Comparison of ENCODE assay signal across 9 mouse cellular contexts in the genomic region with DNA sequence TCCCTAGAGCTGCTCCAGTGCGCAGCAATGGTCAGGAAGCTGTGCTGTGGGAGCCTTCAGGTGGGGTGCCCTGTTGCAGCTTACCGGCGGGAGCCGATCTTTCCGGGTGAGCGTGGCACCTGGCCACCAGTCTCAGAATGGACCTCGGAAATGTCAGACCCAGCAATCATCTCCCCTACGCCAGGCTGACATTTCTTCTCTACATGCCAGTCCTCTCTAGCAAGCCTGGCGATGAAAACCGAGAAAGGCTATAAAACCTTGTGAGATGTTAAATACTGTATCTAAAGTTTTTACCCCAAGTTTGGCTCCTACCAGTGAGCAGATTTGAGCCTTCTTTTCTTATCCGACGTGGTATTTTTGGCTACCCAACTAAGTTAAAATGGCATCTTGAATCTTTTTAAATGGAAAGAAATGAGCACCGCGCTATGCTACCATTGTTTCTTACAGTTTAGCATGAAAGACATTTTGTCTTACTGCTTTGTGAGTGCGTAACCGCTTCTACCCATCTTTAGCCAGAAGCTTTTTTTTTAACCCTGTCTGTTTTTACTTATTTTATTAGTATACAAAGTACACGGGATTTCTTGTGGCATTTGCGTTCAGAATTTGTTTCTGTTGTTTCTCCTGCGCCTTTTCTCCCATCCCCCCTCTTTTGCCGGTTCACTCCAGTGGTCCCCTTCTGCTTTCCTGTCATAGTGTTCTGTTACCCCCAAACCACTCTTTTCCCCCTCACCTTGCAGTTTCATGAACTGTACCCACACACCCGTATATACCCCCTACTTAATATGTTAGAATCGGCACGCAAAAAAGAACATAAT. TPM values are rescaled to one million over a fixed set of nuclear protein-coding genes. Genes with fewer than 3 reads are reported as not detected.
DNase-seq lines count a peak whose midpoint lies in the region; ATAC-seq lines count a peak whose summit lies in the region.
"Had no signal": no experiment of that assay in that cellular context is flagged by ENCODE, and none has a peak within 500 bp of the region (broad histone marks: within the 10 kb centered on the region; RNA-seq: fewer than 3 reads in every experiment).

No protein-coding gene starts in this region.

- H3K9ac ChIP-seq in kidney, embryonic 16.5 days (replicated peaks; ENCODE audit: low read length), result peak overlapping the region; percentile 83
- peak overlapping the region; percentile 66 for H3K9ac ChIP-seq in hindbrain, embryonic 11.5 days (ENCODE audit: low read depth, low read length)
- peak overlapping the region; percentile 64 for H3K9ac ChIP-seq in midbrain, embryonic 14.5 days (replicated peaks; ENCODE audit: low read length)

- H3K27ac ChIP-seq in kidney, embryonic 16.5 days (ENCODE audit: low read length), result peak overlapping the region; percentile 94
- H3K27ac ChIP-seq in hindbrain, embryonic 11.5 days (ENCODE audit: low read depth, low read length), result peak overlapping the region; percentile 78
- H3K27ac ChIP-seq in midbrain, embryonic 14.5 days (replicated peaks; ENCODE audit: low read depth, low read length), result peak overlapping the region; percentile 91

- WGBS in kidney, embryonic 16.5 days, result 11% methylated on average over 23 of the region's 23 CpGs
- WGBS in hindbrain, embryonic 11.5 days, result 13% methylated on average over 23 of the region's 23 CpGs
- WGBS in midbrain, embryonic 14.5 days, result 12% methylated on average over 23 of the region's 23 CpGs

- no peaks in the 10 kb centered on the region for H3K9me3 ChIP-seq in kidney, embryonic 16.5 days (ENCODE audit: low read length)
- H3K9me3 ChIP-seq in hindbrain, embryonic 11.5 days (ENCODE audit: control insufficient read depth, low read length), result no peaks in the 10 kb centered on the region
- H3K9me3 ChIP-seq in midbrain, embryonic 14.5 days (ENCODE audit: control insufficient read depth, low read length), result no peaks in the 10 kb centered on the region

- no peak for ATAC-seq in kidney, embryonic 16.5 days (ENCODE audit: low FRiP score, low TSS enrichment)
- no peak for ATAC-seq in hindbrain, embryonic 11.5 days (ENCODE audit: low FRiP score)
- ATAC-seq in midbrain, embryonic 14.5 days (ENCODE audit: low FRiP score, low TSS enrichment), result no peak

- H3K4me3 ChIP-seq in kidney, embryonic 16.5 days (ENCODE audit: low read length), result peak overlapping the region; percentile 76
- peak overlapping the region; percentile 45 for H3K4me3 ChIP-seq in hindbrain, embryonic 11.5 days (ENCODE audit: low read depth, low read length)
- peak overlapping the region; percentile 67 for H3K4me3 ChIP-seq in midbrain, embryonic 14.5 days (replicated peaks; ENCODE audit: low read depth, low read length)

- H3K27me3 ChIP-seq in kidney, embryonic 16.5 days (ENCODE audit: insufficient read depth, low read length), result no peaks in the 10 kb centered on the region
- no peaks in the 10 kb centered on the region for H3K27me3 ChIP-seq in hindbrain, embryonic 11.5 days (ENCODE audit: control insufficient read depth, insufficient read depth, low read length)
- H3K27me3 ChIP-seq in midbrain, embryonic 14.5 days (ENCODE audit: control insufficient read depth, insufficient read depth, low read length), result no peaks in the 10 kb centered on the region

- H3K36me3 ChIP-seq in kidney, embryonic 16.5 days (ENCODE audit: insufficient read depth, low read length), result no peaks in the 10 kb centered on the region
- no peaks in the 10 kb centered on the region for H3K36me3 ChIP-seq in hindbrain, embryonic 11.5 days (ENCODE audit: control insufficient read depth, insufficient read depth, low read length)
- H3K36me3 ChIP-seq in midbrain, embryonic 14.5 days (ENCODE audit: control insufficient read depth, insufficient read depth, low read length), result no peaks in the 10 kb centered on the region

- H3K4me2 ChIP-seq in kidney, embryonic 16.5 days (replicated peaks; ENCODE audit: low read depth, low read length), result peak overlapping the region; percentile 88
- H3K4me2 ChIP-seq in hindbrain, embryonic 11.5 days (replicated peaks; ENCODE audit: low read depth, low read length), result peak overlapping the region; percentile 65
- peak overlapping the region; percentile 71 for H3K4me2 ChIP-seq in midbrain, embryonic 14.5 days (ENCODE audit: low read length)

- peaks cover 5% of the 10 kb centered on the region; the same call in 1 of the 2 replicates for H3K4me1 ChIP-seq in kidney, embryonic 16.5 days (ENCODE audit: insufficient read depth, low read length)
- H3K4me1 ChIP-seq in hindbrain, embryonic 11.5 days (replicated peaks; ENCODE audit: control insufficient read depth, insufficient read depth, low read length), result no peaks in the 10 kb centered on the region
- 0 out of 2 replicates have a peak, but pooled peaks cover 8% of the 10 kb centered on the region for H3K4me1 ChIP-seq in midbrain, embryonic 14.5 days (ENCODE audit: control insufficient read depth, insufficient read depth, low read length)

- no peak for DNase-seq in kidney, adult 8-10 months
- peak; percentile 52 for DNase-seq in cerebellum, adult 9-11 months
- DNase-seq in hindbrain, embryonic 11.5 days (ENCODE audit: low spot score), result no peak
- no peak for DNase-seq in midbrain, embryonic 14.5 days
- no peak for DNase-seq in spleen, postnatal 14 days (ENCODE audit: low spot score in 2 of 2)
- DNase-seq in gastrocnemius, adult 18-20 months (ENCODE audit: low spot score), result no peak
- no peak for DNase-seq in right cerebral cortex, adult 2 months (ENCODE audit: low spot score in 2 of 2)

RNA-seq across cellular contexts. Expression of a gene that starts 0.6 kb away (rescaled TPM):
- polyA plus RNA-seq in kidney, embryonic 16.5 days (2015; fragmentation: Nextera tagmentation; extraction: Ambion mirVana), result 6.4 and 6.9 TPM in 2 replicates
- 21.4 and 21.7 TPM in 2 replicates for polyA plus RNA-seq in hindbrain, embryonic 11.5 days (2014; fragmentation: Nextera tagmentation; extraction: Ambion mirVana)
- 20.8 and 23.3 TPM in 2 replicates for polyA plus RNA-seq in midbrain, embryonic 14.5 days (2014; fragmentation: Nextera tagmentation; extraction: Ambion mirVana)
- 1 to 10 TPM; 6.8 to 8.7 TPM for total RNA-seq in gastrocnemius, adult 18-20 months (2021)

RNA-seq across cellular contexts. Expression of a gene that starts 5.9 kb away (rescaled TPM):
- polyA plus RNA-seq in kidney, embryonic 16.5 days (2015; fragmentation: Nextera tagmentation; extraction: Ambion mirVana), result 9.6 and 9.7 TPM in 2 replicates
- 7.0 and 9.1 TPM in 2 replicates for polyA plus RNA-seq in hindbrain, embryonic 11.5 days (2014; fragmentation: Nextera tagmentation; extraction: Ambion mirVana)
- 6.8 and 9.1 TPM in 2 replicates for polyA plus RNA-seq in midbrain, embryonic 14.5 days (2014; fragmentation: Nextera tagmentation; extraction: Ambion mirVana)
- total RNA-seq in gastrocnemius, adult 18-20 months (2021), result 10 to 100 TPM in 1 of 2 experiments, 1 to 10 TPM in 1; 9.6 to 10.3 TPM

RNA-seq across cellular contexts. Expression of a gene that starts 24.6 kb away (rescaled TPM):
- polyA plus RNA-seq in kidney, embryonic 16.5 days (2015; fragmentation: Nextera tagmentation; extraction: Ambion mirVana), result 23.9 and 27.4 TPM in 2 replicates
- 24.0 and 27.0 TPM in 2 replicates for polyA plus RNA-seq in hindbrain, embryonic 11.5 days (2014; fragmentation: Nextera tagmentation; extraction: Ambion mirVana)
- 13.7 and 14.7 TPM in 2 replicates for polyA plus RNA-seq in midbrain, embryonic 14.5 days (2014; fragmentation: Nextera tagmentation; extraction: Ambion mirVana)
- total RNA-seq in gastrocnemius, adult 18-20 months (2021), result 1 to 10 TPM in 1 of 2 experiments, under 1 TPM in 1; 0.71 to 1.4 TPM

RNA-seq across cellular contexts. Expression of a gene that starts 24.7 kb away (rescaled TPM):
- polyA plus RNA-seq in kidney, embryonic 16.5 days (2015; fragmentation: Nextera tagmentation; extraction: Ambion mirVana), result 228 and 234 TPM in 2 replicates
- polyA plus RNA-seq in hindbrain, embryonic 11.5 days (2014; fragmentation: Nextera tagmentation; extraction: Ambion mirVana), result 243 and 247 TPM in 2 replicates
- polyA plus RNA-seq in midbrain, embryonic 14.5 days (2014; fragmentation: Nextera tagmentation; extraction: Ambion mirVana), result 275 and 310 TPM in 2 replicates
- 100 to 1,000 TPM; 269 to 291 TPM for total RNA-seq in gastrocnemius, adult 18-20 months (2021)

RNA-seq across cellular contexts. Expression of a gene that starts 50.7 kb away (rescaled TPM):
- polyA plus RNA-seq in kidney, embryonic 16.5 days (2015; fragmentation: Nextera tagmentation; extraction: Ambion mirVana), result not detected in 2 replicates
- polyA plus RNA-seq in hindbrain, embryonic 11.5 days (2014; fragmentation: Nextera tagmentation; extraction: Ambion mirVana), result not detected in 2 replicates
- polyA plus RNA-seq in midbrain, embryonic 14.5 days (2014; fragmentation: Nextera tagmentation; extraction: Ambion mirVana), result not detected in 2 replicates
- not detected for total RNA-seq in gastrocnemius, adult 18-20 months (2021)
- polyA plus RNA-seq: brain, embryonic 14.5 days had no signal
